Mouse (Mus musculus): ENCODE measurements around the gene Trpc5os.

Trpc5os gene

DNA sequence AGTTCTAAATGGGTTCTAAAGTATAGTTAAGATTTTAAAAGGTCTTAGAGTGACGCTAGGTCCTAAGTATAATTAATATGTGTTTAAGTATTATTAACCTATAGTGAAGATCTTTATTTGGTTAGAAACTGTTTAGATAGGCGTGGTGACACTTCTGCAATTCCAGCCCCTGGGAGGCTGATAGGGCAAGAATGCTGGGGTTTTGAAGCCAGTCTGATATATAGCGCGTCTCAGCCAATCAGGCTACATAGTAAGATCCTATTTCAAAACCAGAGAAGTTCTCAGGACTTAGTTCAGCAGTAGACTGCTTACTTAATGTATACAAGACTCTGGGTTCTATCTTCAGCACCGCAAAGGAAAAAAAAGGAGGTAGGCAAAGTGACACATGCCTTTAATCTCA lies at the start of gene Trpc5os:
TSS of gene Trpc5os (plus strand) at position 301 of the 400 bp plus-strand sequence.
- DNase-seq: no peak

DNA sequence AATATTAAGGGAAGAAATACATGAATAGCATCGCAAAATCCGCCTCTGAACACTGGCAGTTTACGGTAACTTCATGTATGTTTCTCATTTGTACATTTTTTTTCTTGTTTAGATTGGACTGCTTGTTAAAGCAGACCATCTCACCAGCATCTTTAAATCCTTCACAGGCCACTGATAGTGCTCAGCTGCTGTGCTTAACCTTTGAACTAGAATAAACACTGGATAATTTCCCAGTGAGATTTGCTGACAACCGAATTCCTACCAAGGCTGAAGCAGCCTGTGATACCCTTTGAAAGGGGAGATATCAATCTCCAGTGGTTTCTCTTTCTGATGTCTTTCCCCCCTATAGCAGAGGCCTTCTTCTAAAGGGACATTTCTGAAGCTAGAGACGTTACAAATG lies 48.3 kb upstream of the Trpc5os start:
- no peak for DNase-seq

DNA sequence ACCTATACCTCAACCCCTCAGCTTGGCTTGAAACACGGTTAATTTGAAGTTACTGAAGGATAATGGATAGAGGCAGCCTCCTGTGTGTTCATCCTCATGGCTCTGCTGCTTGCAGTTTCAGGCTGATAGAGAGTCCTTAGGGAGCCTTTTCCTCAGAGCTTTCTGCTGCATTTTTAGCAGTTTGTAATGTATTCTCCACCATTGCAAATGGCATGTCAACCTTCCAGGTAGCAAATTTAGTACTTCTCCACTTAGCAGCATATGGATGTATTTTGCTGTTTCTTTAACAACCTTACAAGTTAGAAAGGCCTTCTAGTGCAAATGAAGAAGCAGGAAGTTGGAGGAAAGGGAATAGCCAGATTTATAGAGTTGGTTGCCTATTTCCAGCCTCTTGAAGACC lies 36.1 kb upstream of the Trpc5os start:
- DNase-seq: no peak

DNA sequence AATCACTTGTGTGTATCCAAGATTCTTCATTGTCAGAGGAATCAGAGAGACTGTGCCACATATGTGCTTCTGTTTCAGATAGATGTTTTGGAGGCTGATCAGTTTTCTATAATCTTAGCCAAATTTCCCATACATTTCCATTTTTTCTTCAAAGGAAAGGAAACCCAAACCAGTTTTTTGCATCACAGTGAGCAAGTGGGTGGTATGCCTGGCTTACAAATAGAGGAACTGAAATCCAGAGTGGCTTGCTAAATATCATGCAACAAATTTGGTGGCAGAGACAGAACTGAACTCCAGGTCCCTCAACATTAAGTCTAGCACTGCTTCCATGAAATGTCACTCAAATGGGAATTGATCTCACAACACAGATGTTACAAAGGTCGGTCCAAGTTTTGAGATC lies 35.3 kb upstream of the Trpc5os start:
- no peak for DNase-seq

DNA sequence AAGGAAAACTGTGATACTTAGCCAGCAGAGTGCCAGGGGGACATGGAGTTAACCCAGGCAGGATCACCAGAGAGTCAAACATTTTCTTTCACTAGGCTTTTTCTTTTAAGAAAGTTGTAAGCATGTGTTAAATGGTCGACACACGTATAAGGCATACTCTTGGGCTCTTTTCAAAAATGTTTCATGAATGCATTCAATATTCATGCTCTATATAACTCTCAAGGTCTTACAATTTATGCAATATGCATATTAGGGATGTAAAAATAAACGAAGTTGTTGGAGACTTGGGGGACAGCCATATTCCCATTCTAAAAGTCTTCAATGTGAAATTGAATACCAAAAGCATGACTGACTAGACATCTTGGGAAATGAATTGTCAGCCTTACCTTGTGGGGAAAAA lies 32.5 kb upstream of the Trpc5os start:
- DNase-seq: no peak

DNA sequence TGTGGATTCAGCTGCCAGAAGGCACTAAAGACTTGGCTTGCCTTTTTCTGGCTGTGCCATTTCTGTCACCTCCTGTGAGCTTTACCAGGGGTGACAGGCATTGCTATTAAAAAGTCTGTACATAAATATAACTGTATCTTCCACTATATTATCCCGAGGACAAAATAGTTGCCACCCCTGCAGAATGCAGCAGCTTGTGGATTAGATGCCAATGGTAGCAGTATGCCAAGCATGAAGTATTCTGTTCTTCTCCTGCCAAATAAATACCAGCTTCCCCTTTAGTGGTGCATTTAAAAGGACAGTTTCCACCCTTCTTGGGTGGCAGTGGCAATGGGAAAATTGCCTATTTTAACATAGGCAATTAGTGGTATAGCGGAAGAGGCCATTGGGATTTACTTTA lies 8.0 kb downstream of the Trpc5os start:
- no peak for DNase-seq

DNA sequence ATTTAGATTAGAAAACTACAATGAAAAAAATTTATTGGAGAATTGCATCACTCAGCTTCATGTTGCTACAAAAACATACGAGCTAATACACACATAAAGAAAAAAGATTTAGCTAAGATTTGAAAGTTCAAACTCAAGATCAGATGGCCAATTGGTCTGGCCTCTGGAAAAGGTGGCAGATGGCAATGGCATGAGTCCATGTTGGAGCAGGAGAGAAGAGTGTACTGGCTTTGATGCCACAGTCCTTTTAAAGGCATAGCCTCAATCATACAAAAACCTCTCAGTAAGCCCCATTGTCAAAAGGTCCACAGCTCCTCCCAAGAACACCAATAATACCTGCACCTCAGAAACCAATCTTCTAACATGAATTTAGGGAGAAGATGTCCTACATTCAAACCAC lies 35.0 kb downstream of the Trpc5os start:
- no peak for DNase-seq

DNA sequence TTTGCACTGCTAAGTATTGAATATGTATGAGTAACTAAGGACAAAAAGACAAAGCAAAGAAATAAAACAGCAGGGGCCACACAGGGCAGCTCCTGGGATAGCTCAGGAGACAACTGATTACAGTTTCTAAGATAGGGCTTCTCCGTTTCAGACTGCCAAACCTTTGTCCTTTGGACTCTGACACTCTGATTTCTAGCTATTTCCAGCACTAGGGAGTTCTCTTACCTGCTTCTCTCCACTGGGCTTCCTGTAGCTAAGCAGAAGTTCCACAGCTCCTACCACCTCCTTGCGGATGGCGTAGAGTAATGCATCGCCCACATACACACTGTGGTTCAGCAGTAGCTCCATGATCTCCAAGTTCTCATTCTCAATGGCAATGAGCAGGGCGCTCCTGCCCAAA lies 66.9 kb downstream of the Trpc5os start:
- DNase-seq: no peak

DNA sequence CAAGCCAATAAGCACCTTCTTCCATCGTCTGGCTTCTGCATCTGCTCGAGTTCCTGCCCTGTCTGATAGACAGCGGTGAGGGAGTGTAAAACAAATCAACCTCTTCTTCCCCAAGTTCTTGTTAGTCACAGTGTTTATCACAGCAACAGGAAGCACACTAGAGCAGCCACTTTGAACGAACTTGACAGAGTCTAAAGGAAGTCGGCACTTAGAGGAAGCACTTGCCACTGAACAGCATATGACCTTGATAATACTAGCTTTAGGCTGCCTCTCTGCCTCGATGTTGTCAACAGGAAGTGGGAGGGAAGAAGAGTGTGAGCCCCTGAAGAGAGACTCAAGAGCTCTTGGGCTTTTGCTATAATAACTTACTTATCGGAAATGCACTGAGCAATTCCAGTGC lies 69.7 kb downstream of the Trpc5os start:
- no peak for DNase-seq
